Mouse (Mus musculus) lung, postnatal 4 days (tissue): ENCODE data around the gene Rgl2.
"Not testable (repeated sequence)": the region's sequence is repeated elsewhere in the genome, so short reads cannot be mapped to it uniquely, and the experiment has no call there.

Experiments
- DNase-seq, 2 experiments: peaks; one replicate each; pipeline ENCODE4 v3.0.0; 2021

The Rgl2 gene

GRCm38 (mm10) chr17:33929371-33930279 lies at the start of gene Rgl2:
TSS of gene Rgl2 (plus strand) at chr17:33929543.
- DNase-seq: peak; percentile 96 to 97

- not testable (repeated sequence) for DNase-seq
Observed at GRCm38 (mm10) chr17:33884320-33884719, 45.0 kb upstream of the Rgl2 start.

GRCm38 (mm10) chr17:33887802-33888201 lies 41.5 kb upstream of the Rgl2 start:
- not testable (repeated sequence) for DNase-seq

- DNase-seq: not testable (repeated sequence)
Observed at GRCm38 (mm10) chr17:33888230-33888629, 41.1 kb upstream of the Rgl2 start.

- not testable (repeated sequence) for DNase-seq
Observed at GRCm38 (mm10) chr17:33889941-33890532, 39.3 kb upstream of the Rgl2 start.

- DNase-seq: peak; percentile 99 to 100
Observed at GRCm38 (mm10) chr17:33890533-33891059, 38.7 kb upstream of the Rgl2 start, which contains the start of gene Kifc1. TSS of gene Kifc1 (minus strand) at chr17:33890661.

GRCm38 (mm10) chr17:33891357-33891756 lies 38.0 kb upstream of the Rgl2 start:
- DNase-seq: no peak

- not testable (repeated sequence) for DNase-seq
Observed at GRCm38 (mm10) chr17:33891892-33892291, 37.5 kb upstream of the Rgl2 start.

- DNase-seq: no peak
Observed at GRCm38 (mm10) chr17:33892429-33892828, 36.9 kb upstream of the Rgl2 start.

GRCm38 (mm10) chr17:33893011-33893410 lies 36.3 kb upstream of the Rgl2 start:
- not testable (repeated sequence) for DNase-seq

GRCm38 (mm10) chr17:33897114-33897794 lies 32.1 kb upstream of the Rgl2 start:
- DNase-seq: peak in 1 of 2 experiments; percentile 58

GRCm38 (mm10) chr17:33898193-33898592 lies 31.1 kb upstream of the Rgl2 start:
- not testable (repeated sequence) for DNase-seq

GRCm38 (mm10) chr17:33899642-33900041 lies 29.7 kb upstream of the Rgl2 start:
- no peak for DNase-seq

GRCm38 (mm10) chr17:33900281-33900988 lies 28.9 kb upstream of the Rgl2 start:
- DNase-seq: no peak

- DNase-seq: no peak
Observed at GRCm38 (mm10) chr17:33900989-33901314, 28.4 kb upstream of the Rgl2 start.

GRCm38 (mm10) chr17:33901653-33902052 lies 27.7 kb upstream of the Rgl2 start:
- DNase-seq: no peak

GRCm38 (mm10) chr17:33902079-33902478 lies 27.3 kb upstream of the Rgl2 start:
- no peak for DNase-seq

- DNase-seq: no peak
Observed at GRCm38 (mm10) chr17:33902491-33902890, 26.9 kb upstream of the Rgl2 start.

GRCm38 (mm10) chr17:33903911-33904651 lies 25.3 kb upstream of the Rgl2 start:
- DNase-seq: not testable (repeated sequence)

- DNase-seq: not testable (repeated sequence)
Observed at GRCm38 (mm10) chr17:33904835-33905234, 24.5 kb upstream of the Rgl2 start, which contains the start of gene Platr17. TSS of gene Platr17 (plus strand) at chr17:33905135.

- DNase-seq: peak; percentile 52 to 55
Observed at GRCm38 (mm10) chr17:33908331-33909076, 20.8 kb upstream of the Rgl2 start.
